Mouse (Mus musculus): ENCODE results near the gene Gm1673. TPM values are rescaled to one million over a fixed set of nuclear protein-coding genes. Genes with fewer than 3 reads are reported as not detected.
A peak's percentile ranks its signal among the peaks of the same experiment; 100 is the strongest.
"Not testable (repeated sequence)": the region's sequence is repeated elsewhere in the genome, so short reads cannot be mapped to it uniquely, and the experiment has no call there.

Gm1673 gene
- 563 and 613 TPM in 2 replicates for polyA plus RNA-seq (2015; fragmentation: Nextera tagmentation; extraction: Ambion mirVana)

DNA sequence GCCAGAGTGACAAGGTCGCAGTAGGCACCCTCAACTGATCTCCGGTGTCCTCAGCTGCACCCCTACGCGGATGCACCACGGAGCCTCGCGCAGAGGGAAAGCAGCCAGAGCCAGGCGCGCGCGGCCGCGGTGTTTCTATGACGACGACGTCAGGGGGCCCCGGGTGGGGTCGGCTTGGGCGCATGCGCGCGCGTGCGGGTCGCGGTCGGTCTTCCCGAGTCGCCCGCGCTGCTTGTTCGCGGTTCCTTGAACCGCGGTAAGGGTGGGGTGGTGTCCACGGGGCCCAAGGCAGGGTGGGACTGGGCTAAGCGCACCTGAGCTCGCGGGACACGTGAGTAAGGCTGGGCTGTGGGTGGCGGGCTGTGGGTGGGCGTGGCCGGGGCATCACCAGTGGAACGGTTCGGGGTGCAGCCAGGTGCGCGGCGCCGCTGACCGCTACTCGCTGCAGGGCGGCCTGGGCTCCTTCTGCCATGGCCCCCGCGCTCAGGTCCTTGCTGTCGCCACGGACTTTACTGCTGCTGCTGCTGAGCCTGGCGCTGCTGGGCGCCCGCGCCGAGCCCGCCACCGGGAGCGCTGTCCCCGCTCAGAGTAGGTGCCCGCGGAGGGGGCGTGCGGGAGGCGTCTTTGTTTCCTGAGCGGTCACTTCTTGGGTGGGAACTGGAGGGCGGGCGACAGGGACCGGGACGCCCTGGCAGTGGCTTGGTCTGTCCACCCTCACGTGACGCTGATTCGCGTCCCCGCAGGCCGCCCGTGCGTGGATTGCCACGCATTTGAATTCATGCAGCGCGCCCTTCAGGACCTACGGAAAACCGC, at the start of gene Gm1673:
Gene Gm1673 (plus strand): TSS at position 125 of the 813 bp plus-strand sequence.
- no peaks in the 10 kb centered on the region for H3K9me3 ChIP-seq
- peaks cover 46% of the 10 kb centered on the region for H3K4me1 ChIP-seq (replicated peaks)
- peak within 1 kb of the TSS; percentile 94 for H3K9ac ChIP-seq (replicated peaks)
- ATAC-seq, result peak; percentile 89
- H3K36me3 ChIP-seq, result peaks cover 25% of the 10 kb centered on the region
- H3K27me3 ChIP-seq, result no peaks in the 10 kb centered on the region
- peak within 1 kb of the TSS; percentile 87 for H3K4me3 ChIP-seq (replicated peaks)
- H3K4me2 ChIP-seq (replicated peaks), result peak within 1 kb of the TSS; percentile 81
- H3K27ac ChIP-seq, result peak within 1 kb of the TSS; percentile 94
- under 1% methylated on average over 80 of the region's 88 CpGs for WGBS

- 92% methylated on average over 2 of the region's 2 CpGs for WGBS
- Histone ChIP-seq H3K27me3 (no peaks in the 10 kb centered on the region), H3K27ac (no peak overlapping the region), H3K4me1 (replicated peaks) (peaks cover 30% of the 10 kb centered on the region), H3K4me3 (replicated peaks) (peak overlapping the region; percentile 90; the same call in 1 of the 2 replicates), H3K36me3 (peaks cover 23% of the 10 kb centered on the region), H3K9ac (replicated peaks) (no peak overlapping the region), H3K9me3 (no peaks in the 10 kb centered on the region), H3K4me2 (replicated peaks) (peak overlapping the region; percentile 64)
- ATAC-seq, result no peak
Measured at GRCm38 (mm10) chr5:33934081-33934480, 49.2 kb upstream of the Gm1673 start.

GRCm38 (mm10) chr5:33934877-33935276, 48.4 kb upstream of the Gm1673 start:
- Histone ChIP-seq H3K4me3 (replicated peaks) (peak overlapping the region; percentile 90), H3K27me3 (no peaks in the 10 kb centered on the region), H3K9ac (replicated peaks) (peak overlapping the region; percentile 93), H3K27ac (no peak overlapping the region), H3K4me2 (replicated peaks) (peak overlapping the region; percentile 64), H3K36me3 (peaks cover 16% of the 10 kb centered on the region), H3K4me1 (replicated peaks) (peaks cover 30% of the 10 kb centered on the region), H3K9me3 (0 out of 2 replicates have a peak, but pooled peaks cover 4% of the 10 kb centered on the region)
- ATAC-seq, result no peak
- WGBS, result 87% methylated on average over 7 of the region's 7 CpGs

DNA sequence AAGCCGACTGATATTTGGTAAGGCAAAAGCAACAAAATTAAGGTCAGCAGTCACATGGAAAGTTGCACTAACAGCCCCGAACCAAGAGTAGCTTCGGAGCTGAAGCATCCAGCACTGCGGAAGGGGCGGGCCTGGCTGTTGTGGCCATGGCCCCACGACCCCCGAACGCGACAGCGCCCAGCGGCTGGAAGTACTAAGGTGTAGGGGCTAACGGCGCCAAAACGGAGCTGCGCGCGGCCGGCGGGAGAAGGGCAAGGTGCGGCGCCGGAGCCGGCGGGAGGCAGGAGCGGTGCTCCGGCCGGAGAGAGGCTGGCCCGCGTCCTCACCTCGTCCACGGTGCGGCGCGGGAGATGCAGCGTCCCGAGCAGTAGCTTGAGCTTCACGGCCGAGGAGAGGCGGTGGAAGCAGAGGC, 47.5 kb upstream of the Gm1673 start:
- H3K27me3 ChIP-seq, result no peaks in the 10 kb centered on the region
- peaks cover 30% of the 10 kb centered on the region for H3K4me1 ChIP-seq (replicated peaks)
- H3K4me2 ChIP-seq (replicated peaks), result peak overlapping the region; percentile 64
- peaks cover 12% of the 10 kb centered on the region; the same call in 1 of the 2 replicates for H3K36me3 ChIP-seq
- WGBS, result 1% methylated on average over 34 of the region's 39 CpGs
- peak overlapping the region; percentile 93 for H3K27ac ChIP-seq
- 0 out of 2 replicates have a peak, but pooled peaks cover 4% of the 10 kb centered on the region for H3K9me3 ChIP-seq
- peak overlapping the region; percentile 93 for H3K9ac ChIP-seq (replicated peaks)
- no peak; the same call in 1 of the 2 replicates for ATAC-seq
- H3K4me3 ChIP-seq (replicated peaks), result peak overlapping the region; percentile 90

DNA sequence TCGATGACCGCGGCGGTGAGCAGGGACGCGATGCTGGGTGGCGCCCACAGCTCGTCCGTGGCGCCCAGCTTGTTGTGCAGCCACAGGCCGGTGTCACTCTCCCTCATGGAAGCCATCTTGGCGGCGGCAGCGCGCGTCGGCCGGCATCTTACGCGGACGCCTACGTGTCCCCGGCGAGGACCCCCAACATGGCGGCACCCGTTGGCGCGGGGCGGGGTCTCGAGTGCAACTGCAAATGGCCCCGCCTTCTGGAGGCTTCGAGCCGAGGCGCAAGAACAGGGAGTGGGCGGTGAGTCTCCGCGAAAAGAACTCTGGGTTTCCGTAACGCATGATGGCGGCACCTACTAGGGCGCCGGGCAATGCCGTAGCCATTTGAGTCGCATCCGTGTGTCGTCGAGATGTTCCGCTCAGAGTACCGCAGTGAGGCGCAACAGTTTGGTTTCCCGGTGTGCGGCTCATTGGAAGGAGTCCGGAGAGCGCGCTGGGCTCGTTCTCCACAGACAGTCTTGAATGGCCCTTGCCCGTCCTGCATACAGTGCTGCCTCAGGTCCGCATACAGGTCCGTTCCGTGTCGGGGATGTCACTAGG, 47.0 kb upstream of the Gm1673 start, which contains the start of gene Nelfa:
Gene Nelfa (minus strand): TSS at position 294 of the 588 bp plus-strand sequence.
- Histone ChIP-seq H3K4me2 (replicated peaks) (peak within 1 kb of the TSS; percentile 67), H3K36me3 (peaks cover 10% of the 10 kb centered on the region; the same call in 1 of the 2 replicates), H3K27ac (peak within 1 kb of the TSS; percentile 93), H3K27me3 (no peaks in the 10 kb centered on the region), H3K4me3 (replicated peaks) (peak within 1 kb of the TSS; percentile 90), H3K4me1 (replicated peaks) (peaks cover 30% of the 10 kb centered on the region), H3K9me3 (0 out of 2 replicates have a peak, but pooled peaks cover 4% of the 10 kb centered on the region), H3K9ac (replicated peaks) (peak within 1 kb of the TSS; percentile 93)
- WGBS, result under 1% methylated on average over 61 of the region's 61 CpGs
- ATAC-seq, result peak; percentile 97

- Histone ChIP-seq H3K36me3 (peaks cover 6% of the 10 kb centered on the region; the same call in 1 of the 2 replicates), H3K27me3 (no peaks in the 10 kb centered on the region), H3K9me3 (0 out of 2 replicates have a peak, but pooled peaks cover 6% of the 10 kb centered on the region), H3K4me1 (replicated peaks) (peaks cover 30% of the 10 kb centered on the region), H3K4me2 (replicated peaks) (peak overlapping the region; percentile 67), H3K4me3 (replicated peaks) (peak overlapping the region; percentile 90), H3K9ac (replicated peaks) (peak overlapping the region; percentile 64; the same call in 1 of the 2 replicates), H3K27ac (no peak overlapping the region)
- WGBS, result 98% methylated on average over 2 of the region's 2 CpGs
- ATAC-seq, result no peak
Measured at GRCm38 (mm10) chr5:33937230-33937629, 46.0 kb upstream of the Gm1673 start.

- WGBS, result 90% methylated on average over 3 of the region's 3 CpGs
- Histone ChIP-seq H3K36me3 (0 out of 2 replicates have a peak, but pooled peaks cover 3% of the 10 kb centered on the region), H3K27me3 (no peaks in the 10 kb centered on the region), H3K4me1 (replicated peaks) (peaks cover 28% of the 10 kb centered on the region), H3K4me2 (replicated peaks) (no peak overlapping the region), H3K4me3 (replicated peaks) (no peak overlapping the region), H3K9me3 (0 out of 2 replicates have a peak, but pooled peaks cover 6% of the 10 kb centered on the region), H3K27ac (no peak overlapping the region), H3K9ac (replicated peaks) (no peak overlapping the region)
- ATAC-seq, result no peak
Measured at GRCm38 (mm10) chr5:33938448-33938847, 44.8 kb upstream of the Gm1673 start.

GRCm38 (mm10) chr5:33947035-33947434, 36.2 kb upstream of the Gm1673 start:
- H3K27ac ChIP-seq; H3K27me3 ChIP-seq; H3K9ac ChIP-seq (replicated peaks); H3K4me2 ChIP-seq (replicated peaks); ATAC-seq; H3K4me1 ChIP-seq (replicated peaks); H3K4me3 ChIP-seq (replicated peaks): not testable (repeated sequence)
- Histone ChIP-seq H3K36me3 (peaks cover 12% of the 10 kb centered on the region), H3K9me3 (peaks cover 11% of the 10 kb centered on the region)
- WGBS, result 88% methylated on average over 16 of the region's 16 CpGs

DNA sequence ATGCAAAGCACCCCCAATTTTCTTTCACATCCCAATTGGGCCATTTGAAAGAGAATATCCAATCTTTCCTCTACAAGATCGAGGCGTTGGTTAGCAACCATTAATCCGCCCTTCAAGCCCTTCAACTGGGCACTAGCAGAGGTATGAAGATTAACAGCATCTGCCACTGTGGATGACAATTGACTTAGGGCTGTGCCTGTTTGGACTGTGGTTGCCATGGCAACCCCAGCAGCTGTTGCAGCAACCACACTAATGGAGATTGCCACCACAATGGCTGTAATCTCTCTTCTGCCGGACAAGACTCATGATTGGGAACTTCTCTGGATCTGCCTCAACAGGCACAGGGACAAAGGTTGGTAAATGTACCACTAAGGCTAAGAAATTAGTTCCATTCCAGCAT, 34.9 kb upstream of the Gm1673 start:
- peaks cover 11% of the 10 kb centered on the region for H3K9me3 ChIP-seq
- ATAC-seq, result no peak
- no peak overlapping the region for H3K4me2 ChIP-seq (replicated peaks)
- H3K27ac ChIP-seq, result 0 out of 2 replicates have a peak overlapping the region, but pooled peaks have one; percentile 19
- no peak overlapping the region for H3K4me3 ChIP-seq (replicated peaks)
- WGBS, result 54% methylated on average over 4 of the region's 4 CpGs
- H3K9ac ChIP-seq (replicated peaks), result no peak overlapping the region
- no peaks in the 10 kb centered on the region for H3K4me1 ChIP-seq (replicated peaks)
- no peaks in the 10 kb centered on the region for H3K27me3 ChIP-seq
- peaks cover 12% of the 10 kb centered on the region for H3K36me3 ChIP-seq

- Histone ChIP-seq H3K27me3 (no peaks in the 10 kb centered on the region), H3K9ac (replicated peaks) (no peak overlapping the region), H3K4me2 (replicated peaks) (peak overlapping the region; percentile 27; the same call in 1 of the 2 replicates), H3K9me3 (peaks cover 13% of the 10 kb centered on the region), H3K27ac (no peak overlapping the region), H3K4me3 (replicated peaks) (peak overlapping the region; percentile 5), H3K36me3 (no peaks in the 10 kb centered on the region), H3K4me1 (replicated peaks) (no peaks in the 10 kb centered on the region)
- ATAC-seq, result 0 out of 2 replicates have a peak, but pooled peaks have one; percentile 14
- 81% methylated on average over 16 of the region's 17 CpGs for WGBS
Measured at GRCm38 (mm10) chr5:33953471-33954185, 29.6 kb upstream of the Gm1673 start.

- Histone ChIP-seq H3K4me2 (replicated peaks) (peak overlapping the region; percentile 27; the same call in 1 of the 2 replicates), H3K9ac (replicated peaks) (no peak overlapping the region), H3K27ac (no peak overlapping the region), H3K9me3 (peaks cover 13% of the 10 kb centered on the region), H3K36me3 (no peaks in the 10 kb centered on the region), H3K4me3 (replicated peaks) (peak overlapping the region; percentile 5; the same call in 1 of the 2 replicates), H3K4me1 (replicated peaks) (no peaks in the 10 kb centered on the region), H3K27me3 (no peaks in the 10 kb centered on the region)
- WGBS, result 28% methylated on average over 10 of the region's 10 CpGs
- peak; percentile 86 for ATAC-seq
Measured at GRCm38 (mm10) chr5:33954354-33954753, 28.9 kb upstream of the Gm1673 start.

All from midbrain, embryonic 13.5 days (tissue).